Mouse (Mus musculus) midbrain, postnatal 0 days (tissue): ENCODE measurements at regions not wholly inside any gene's neighbourhood (a gene's known extent, or its start where the extent isn't known, plus 50 kb on each side); places are given as distances from the start of the nearest gene placed in this dataset.

Experiments used
- ATAC-seq: fragments of 200-750 bp; cut with Nextera tagmentation; 2 replicates; pipeline ENCODE4 v1.8.0; 2017; ENCODE audit warnings: moderate number of reproducible peaks, mild to moderate bottlenecking, moderate TSS enrichment, moderate library complexity; ENCODE audit not compliant: low FRiP score
- DNase-seq: peaks from one replicate; pipeline ENCODE4 v3.0.0-alpha.2; 2015; ENCODE audit warnings: low spot score
- H3K27ac ChIP-seq: fragments of 300-500 bp; sonication (generic); 2 replicates; pipeline ENCODE4 v1.5.1; 2014; ENCODE audit warnings: low read depth, mild to moderate bottlenecking, low read length, mixed read lengths
- H3K27me3 ChIP-seq: fragments of 300-500 bp; sonication (generic); 2 replicates; pipeline ENCODE4 v1.6.1; 2014; ENCODE audit warnings: low read length, control low read depth, mixed read lengths; ENCODE audit not compliant: insufficient read depth
- H3K36me3 ChIP-seq: fragments of 300-500 bp; sonication (generic); 2 replicates; pipeline ENCODE4 v1.6.1; 2014; ENCODE audit warnings: low read length, control low read depth, mixed read lengths; ENCODE audit not compliant: insufficient read depth
- H3K4me1 ChIP-seq: fragments of 300-500 bp; sonication (generic); 2 replicates; pipeline ENCODE4 v1.6.1; 2014; ENCODE audit warnings: mild to moderate bottlenecking, control low read depth, antibody characterized with exemption, low read length, mixed read lengths; ENCODE audit not compliant: insufficient read depth
- H3K4me2 ChIP-seq: fragments of 300-500 bp; sonication (generic); 2 replicates; pipeline ENCODE4 v1.6.1; 2014; ENCODE audit warnings: low read depth, mild to moderate bottlenecking, low read length, mixed read lengths; ENCODE audit not compliant: poor library complexity, severe bottlenecking
- H3K4me3 ChIP-seq: fragments of 300-500 bp; sonication (generic); 2 replicates; pipeline ENCODE4 v1.5.1; 2014; ENCODE audit warnings: low read depth, mild to moderate bottlenecking, low read length, moderate library complexity
- H3K9ac ChIP-seq: fragments of 300-500 bp; sonication (generic); replicated peaks from 2 replicates; pipeline ENCODE4 v1.6.1; 2014; ENCODE audit warnings: mild to moderate bottlenecking, low read length, moderate library complexity, mixed read lengths; ENCODE audit not compliant: poor library complexity, severe bottlenecking
- H3K9me3 ChIP-seq: fragments of 300-500 bp; sonication (generic); 2 replicates; pipeline ENCODE4 v1.6.1; 2016; ENCODE audit warnings: low read length, control low read depth
- CTCF ChIP-seq: IDR thresholded peaks from 2 replicates; pipeline ENCODE4 v1.5.1; 2016; ENCODE audit warnings: antibody characterized with exemption, mild to moderate bottlenecking
- WGBS: fragments of 180-500 bp; shearing (Covaris S2); extraction: QIAGEN DNeasy Blood & Tissue Kit; methylation state at CpG from one replicate; pipeline ENCODE4 v1.1.7; 2014; 5-methylcytosine and 5-hydroxymethylcytosine counted together

DNA sequence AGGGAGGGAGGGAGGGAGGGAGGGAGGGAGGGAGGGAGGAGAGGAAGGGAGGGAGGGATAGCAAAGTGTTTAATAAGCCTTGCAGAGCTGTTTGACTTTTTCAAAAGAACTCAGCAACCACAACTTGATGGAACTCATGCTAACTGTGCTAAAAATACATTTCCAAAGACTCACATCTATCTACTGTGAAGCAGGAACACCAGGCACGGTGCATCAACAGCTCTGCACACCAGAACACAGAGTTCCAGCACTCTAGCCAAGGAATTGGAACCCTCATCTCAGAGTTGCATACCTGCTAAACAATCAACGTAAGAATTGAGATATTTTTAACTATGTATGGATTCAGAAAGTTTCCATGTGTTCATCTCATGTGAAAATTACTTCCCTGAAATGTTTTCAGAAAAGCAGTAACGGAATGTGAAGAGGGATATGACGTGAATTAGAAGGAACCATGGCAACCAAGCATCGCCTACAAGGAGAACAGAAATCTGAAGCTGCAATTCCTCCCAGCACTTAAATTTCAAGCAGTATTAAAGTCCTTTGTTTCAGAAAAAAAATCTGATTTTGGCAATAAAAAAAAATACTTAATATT is 256.3 kb downstream of the Ube2cbp start:
- 68% methylated on average over 5 of the region's 5 CpGs for WGBS
- Histone ChIP-seq H3K4me3 (no peak overlapping the region), H3K27me3 (no peaks in the 10 kb centered on the region), H3K36me3 (no peaks in the 10 kb centered on the region), H3K9me3 (no peaks in the 10 kb centered on the region), H3K4me1 (no peaks in the 10 kb centered on the region), H3K4me2 (no peak overlapping the region), H3K27ac (no peak overlapping the region), H3K9ac (no peak overlapping the region)
- no peak for TF ChIP-seq CTCF
- no peak for DNase-seq
- ATAC-seq = no peak

DNA sequence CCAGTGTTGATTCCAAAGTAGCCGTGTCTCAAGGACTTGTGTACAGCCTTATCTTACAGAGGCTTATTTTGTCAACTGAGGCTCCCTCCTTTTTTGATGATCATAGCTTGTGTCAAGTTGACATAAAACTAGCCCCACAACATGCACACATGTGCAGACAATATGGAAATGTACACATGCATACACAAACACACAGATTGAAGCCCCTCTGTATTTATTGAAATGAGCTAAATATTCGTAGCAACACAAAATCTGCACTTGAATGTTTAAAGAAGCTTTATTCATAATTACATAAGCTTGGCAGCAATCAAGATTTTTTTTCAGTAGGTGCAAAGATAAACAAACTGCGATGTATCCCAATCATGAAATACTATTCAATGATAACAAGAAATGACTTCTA is 253.5 kb downstream of the Ube2cbp start:
- Histone ChIP-seq H3K4me2 (no peak overlapping the region), H3K4me1 (no peaks in the 10 kb centered on the region), H3K4me3 (no peak overlapping the region), H3K27ac (no peak overlapping the region), H3K27me3 (no peaks in the 10 kb centered on the region), H3K9ac (no peak overlapping the region), H3K36me3 (no peaks in the 10 kb centered on the region), H3K9me3 (no peaks in the 10 kb centered on the region)
- WGBS = 93% methylated on average over 3 of the region's 3 CpGs
- no peak for DNase-seq
- no peak for ATAC-seq
- TF ChIP-seq CTCF = no peak

DNA sequence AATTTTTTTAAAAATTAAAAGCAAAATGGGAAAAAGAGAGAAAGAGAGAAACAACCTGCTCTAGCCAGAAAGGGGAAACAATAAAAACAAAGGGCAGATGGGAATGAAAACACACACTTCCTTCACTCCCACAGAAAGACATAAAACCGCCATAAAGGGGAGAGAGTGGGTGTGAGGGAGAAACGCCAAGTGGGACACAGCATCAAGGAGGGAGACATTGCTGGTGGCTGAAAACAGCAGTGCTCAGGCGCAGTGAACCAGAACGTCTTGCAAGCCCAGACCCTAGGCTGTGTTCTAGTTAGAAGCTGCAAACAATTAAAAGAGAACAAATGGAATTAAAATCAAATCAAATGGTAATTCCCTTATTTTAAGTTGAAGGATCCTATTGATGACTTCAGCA is 245.1 kb downstream of the Ube2cbp start:
- H3K9me3 ChIP-seq = no peaks in the 10 kb centered on the region

DNA sequence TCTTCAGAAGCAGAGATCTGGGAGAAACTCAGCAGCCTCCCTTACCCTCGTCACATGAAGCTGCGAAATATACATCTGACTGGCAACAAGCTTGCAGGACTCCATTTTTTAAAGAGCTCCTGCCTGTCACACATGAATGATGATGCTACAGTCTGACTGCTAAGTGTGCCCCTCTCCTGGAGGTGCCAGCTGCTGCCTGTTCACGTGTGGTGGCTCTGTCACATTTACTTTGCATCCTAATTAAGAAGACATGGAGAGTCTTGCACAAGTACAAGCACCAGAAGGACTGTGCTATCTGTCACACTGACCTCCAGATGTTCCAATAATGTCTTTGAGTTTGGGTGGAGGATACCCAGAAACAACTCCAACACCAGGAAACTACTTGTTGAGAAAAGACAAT is 240.2 kb downstream of the Ube2cbp start:
- ATAC-seq (no peak), DNase-seq (peak; percentile 37)
- Histone ChIP-seq H3K9ac (no peak overlapping the region), H3K36me3 (no peaks in the 10 kb centered on the region), H3K27me3 (no peaks in the 10 kb centered on the region), H3K4me2 (no peak overlapping the region), H3K4me3 (no peak overlapping the region), H3K9me3 (no peaks in the 10 kb centered on the region), H3K27ac (no peak overlapping the region), H3K4me1 (no peaks in the 10 kb centered on the region)
- TF ChIP-seq CTCF = no peak
- WGBS = 49% methylated on average over 3 of the region's 3 CpGs

More for the DNA sequence above, 245.1 kb downstream of the Ube2cbp start:
- Histone ChIP-seq H3K36me3 (no peaks in the 10 kb centered on the region), H3K4me2 (no peak overlapping the region), H3K27ac (no peak overlapping the region), H3K9ac (no peak overlapping the region), H3K4me1 (no peaks in the 10 kb centered on the region), H3K4me3 (no peak overlapping the region), H3K27me3 (no peaks in the 10 kb centered on the region)
- no peak for TF ChIP-seq CTCF
- ATAC-seq (no peak), DNase-seq (no peak)
- 88% methylated on average over 4 of the region's 4 CpGs for WGBS

DNA sequence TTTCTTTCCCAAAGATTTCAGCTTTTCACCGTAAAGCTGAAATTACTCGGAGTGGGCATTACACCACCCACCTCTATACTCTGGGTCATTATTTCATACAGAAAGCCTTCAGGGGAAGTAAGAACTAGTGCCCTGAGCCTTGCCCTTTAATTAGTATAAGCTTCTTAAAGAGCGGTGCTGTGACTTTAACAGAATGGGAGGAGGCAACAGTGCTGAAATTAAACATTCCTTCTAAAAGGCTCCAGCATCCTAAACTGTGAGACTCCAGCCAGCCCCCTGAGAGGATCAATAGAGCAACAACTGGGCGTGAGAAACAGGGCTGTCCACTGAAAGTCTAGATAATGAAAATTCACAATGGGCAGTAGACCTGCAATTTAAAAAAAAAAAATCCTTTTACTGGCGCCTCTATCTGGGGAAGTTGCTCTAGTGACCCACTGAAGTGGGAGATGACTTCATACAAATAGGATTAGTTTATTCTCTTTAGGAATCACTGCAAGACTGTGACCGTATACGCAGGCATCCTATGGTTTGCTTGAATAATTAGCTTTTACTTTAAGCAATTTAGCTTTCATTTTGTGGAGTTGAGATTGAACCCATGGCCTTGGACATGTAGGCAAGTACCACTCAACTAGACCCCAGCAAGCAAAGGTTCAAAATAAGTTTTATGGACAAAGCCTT is 233.9 kb downstream of the Ube2cbp start:
- Histone ChIP-seq H3K4me2 (no peak overlapping the region), H3K4me1 (0 out of 2 replicates have a peak, but pooled peaks cover 3% of the 10 kb centered on the region), H3K9me3 (no peaks in the 10 kb centered on the region), H3K27me3 (no peaks in the 10 kb centered on the region), H3K9ac (no peak overlapping the region), H3K4me3 (no peak overlapping the region), H3K27ac (no peak overlapping the region), H3K36me3 (no peaks in the 10 kb centered on the region)
- 18% methylated on average over 7 of the region's 7 CpGs for WGBS
- no peak for TF ChIP-seq CTCF
- no peak for DNase-seq
- ATAC-seq = no peak

DNA sequence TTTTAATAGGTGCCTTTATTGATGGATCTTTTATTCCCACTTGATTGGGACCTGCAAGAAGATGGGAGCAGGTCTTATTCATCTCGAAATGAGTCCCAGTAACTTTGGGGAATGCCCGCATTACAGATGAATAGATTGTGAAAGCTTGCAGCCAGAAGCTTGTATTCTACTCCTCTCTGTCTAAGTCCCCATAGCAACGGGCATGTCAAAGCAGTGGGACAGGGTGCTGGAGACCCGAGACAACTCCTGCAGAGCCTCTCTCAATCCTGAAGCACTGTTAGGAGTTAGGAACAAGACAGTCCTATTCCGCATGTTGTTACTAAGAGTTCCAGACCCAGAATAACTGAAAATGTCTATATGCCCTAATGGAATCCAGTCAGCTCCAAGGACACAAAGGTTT is 233.1 kb downstream of the Ube2cbp start:
- Histone ChIP-seq H3K27me3 (no peaks in the 10 kb centered on the region), H3K36me3 (no peaks in the 10 kb centered on the region), H3K9ac (no peak overlapping the region), H3K27ac (no peak overlapping the region), H3K4me2 (no peak overlapping the region), H3K4me1 (0 out of 2 replicates have a peak, but pooled peaks cover 3% of the 10 kb centered on the region), H3K9me3 (no peaks in the 10 kb centered on the region), H3K4me3 (no peak overlapping the region)
- no peak for DNase-seq
- WGBS = 17% methylated on average over 5 of the region's 5 CpGs
- no peak for ATAC-seq
- no peak for TF ChIP-seq CTCF
